Mouse (Mus musculus) heart, adult 2 months (tissue): ENCODE results near the gene Syngap1.

Source experiments
- CTCF ChIP-seq: fragments of 200-600 bp; IDR thresholded peaks from 2 replicates; pipeline ENCODE4 v1.8.1; 2022; ENCODE audit warnings: antibody characterized with exemption, mild to moderate bottlenecking, moderate library complexity
- EP300 ChIP-seq: fragments of 200-500 bp; IDR thresholded peaks from 2 replicates; pipeline ENCODE4 v1.6.1; 2011; ENCODE audit warnings: low read depth, low read length, control low read depth; ENCODE audit not compliant: insufficient read depth
- POLR2A ChIP-seq: fragments of 200-500 bp; IDR thresholded peaks from 2 replicates; pipeline ENCODE4 v1.6.1; 2011; ENCODE audit warnings: mild to moderate bottlenecking, low read depth, low read length, control low read depth; ENCODE audit not compliant: insufficient read depth

GRCm38 (mm10) chr17:26975415-26975814, 34.4 kb downstream of the Syngap1 start:
- TF ChIP-seq CTCF (peak; percentile 35), POLR2A (no peak), EP300 (no peak)
